Mouse (Mus musculus) intestine, embryonic 16.5 days (tissue): ENCODE measurements around the gene Slco1a6. TPM values are rescaled to one million over a fixed set of nuclear protein-coding genes. Genes with fewer than 3 reads are reported as not detected.
"Not testable (repeated sequence)": the region's sequence is repeated elsewhere in the genome, so short reads cannot be mapped to it uniquely, and the experiment has no call there.

Experiments used
- ATAC-seq: fragments of 200-750 bp; cut with Nextera tagmentation; 2 replicates; pipeline ENCODE4 v1.8.0; 2017; ENCODE audit warnings: moderate TSS enrichment, moderate library complexity
- H3K27ac ChIP-seq: fragments of 300-500 bp; sonication (generic); 2 replicates; pipeline ENCODE4 v1.5.1; 2014; ENCODE audit warnings: mild to moderate bottlenecking, low read length
- H3K27me3 ChIP-seq: fragments of 300-500 bp; sonication (generic); replicated peaks from 2 replicates; pipeline ENCODE4 v1.6.1; 2014; ENCODE audit warnings: low read length, control low read depth, mixed read lengths; ENCODE audit not compliant: control insufficient read depth, insufficient read depth
- H3K36me3 ChIP-seq: fragments of 300-500 bp; sonication (generic); 2 replicates; pipeline ENCODE4 v1.6.1; 2014; ENCODE audit warnings: low read length, control low read depth; ENCODE audit not compliant: control insufficient read depth, insufficient read depth
- H3K4me1 ChIP-seq: fragments of 300-500 bp; sonication (generic); 2 replicates; pipeline ENCODE4 v1.6.1; 2014; ENCODE audit warnings: low read length, control low read depth, mixed read lengths; ENCODE audit not compliant: control insufficient read depth, insufficient read depth
- H3K4me2 ChIP-seq: fragments of 300-500 bp; sonication (generic); 2 replicates; pipeline ENCODE4 v1.6.1; 2014; ENCODE audit warnings: low read depth, low read length, control low read depth
- H3K4me3 ChIP-seq: fragments of 300-500 bp; sonication (generic); 2 replicates; pipeline ENCODE4 v1.5.1; 2014; ENCODE audit warnings: mild to moderate bottlenecking, low read length
- H3K9ac ChIP-seq: fragments of 300-500 bp; sonication (generic); 2 replicates; pipeline ENCODE4 v1.6.1; 2014; ENCODE audit warnings: low read depth, low read length
- H3K9me3 ChIP-seq: fragments of 300-500 bp; sonication (generic); 2 replicates; pipeline ENCODE4 v1.6.1; 2016; ENCODE audit warnings: low read length, control low read depth; ENCODE audit not compliant: control insufficient read depth
- WGBS: fragments of 180-500 bp; shearing (Covaris S2); extraction: QIAGEN DNeasy Blood & Tissue Kit; methylation state at CpG from one replicate; pipeline ENCODE4 v1.1.7; 2014; 5-methylcytosine and 5-hydroxymethylcytosine counted together
- polyA plus RNA-seq: library from polyadenylated mRNA; unstranded; fragments of >200 nt; fragmentation: Nextera tagmentation; extraction: Ambion mirVana; gene quantifications from 2 replicates; pipeline ENCODE4 v1.2.1, GENCODE M21; 2015

Gene Slco1a6
- polyA plus RNA-seq, 1 experiment from 2014 or later = not detected

DNA sequence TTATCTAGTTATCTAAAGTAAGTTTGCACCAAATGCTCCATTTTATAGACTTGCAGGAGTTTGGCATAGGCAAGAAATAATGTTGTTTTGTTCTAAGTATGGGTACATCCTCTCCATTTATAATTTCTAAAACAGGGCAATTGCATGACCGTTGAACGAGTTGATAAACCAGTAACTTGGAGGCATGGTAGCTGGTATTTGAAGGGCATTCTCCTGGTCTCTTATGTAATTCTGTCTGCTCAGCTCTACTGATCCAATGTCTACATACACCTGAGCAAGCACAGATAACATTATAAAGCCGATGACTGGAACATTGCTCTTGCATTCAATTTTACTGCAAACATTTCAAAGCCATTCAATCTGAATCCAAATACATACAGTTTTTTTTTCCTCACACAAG is 20.9 kb downstream of the Slco1a6 start:
- Histone ChIP-seq H3K36me3 (no peaks in the 10 kb centered on the region), H3K4me2 (no peak overlapping the region), H3K27ac (no peak overlapping the region), H3K4me3 (no peak overlapping the region), H3K4me1 (no peaks in the 10 kb centered on the region), H3K9ac (no peak overlapping the region), H3K27me3 (no peaks in the 10 kb centered on the region), H3K9me3 (no peaks in the 10 kb centered on the region)
- 94% methylated on average over 3 of the region's 3 CpGs for WGBS
- no peak for ATAC-seq

DNA sequence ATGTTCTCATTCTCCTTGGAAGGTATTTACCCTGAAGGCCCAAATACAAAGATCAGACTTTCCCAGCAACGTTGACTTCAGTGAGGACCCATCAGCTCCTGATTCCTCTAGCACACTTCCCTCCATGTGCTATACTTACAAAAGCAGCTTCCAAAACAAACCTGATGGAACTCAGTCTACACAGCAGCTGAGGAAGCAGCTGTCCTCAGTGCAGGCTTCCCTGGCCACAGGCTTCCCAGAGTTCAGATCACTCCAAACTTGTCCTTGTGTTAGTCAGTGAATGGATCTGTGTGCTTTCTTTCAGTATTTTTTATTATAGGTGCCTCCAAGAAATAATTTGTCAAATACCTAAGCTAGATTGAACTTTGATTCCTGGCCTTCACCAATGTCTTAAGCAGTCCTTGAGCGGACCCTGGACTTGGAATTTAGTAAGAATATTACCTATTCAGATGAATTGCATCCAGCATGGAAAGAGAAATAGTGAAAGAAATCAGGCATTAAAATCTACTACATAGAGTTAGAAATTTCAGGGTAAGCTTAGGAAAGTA is 22.4 kb downstream of the Slco1a6 start:
- H3K4me3 ChIP-seq = no peak overlapping the region
- no peaks in the 10 kb centered on the region for H3K36me3 ChIP-seq
- no peak for ATAC-seq
- H3K4me2 ChIP-seq = no peak overlapping the region
- H3K4me1 ChIP-seq = no peaks in the 10 kb centered on the region
- H3K27ac ChIP-seq = no peak overlapping the region
- H3K9ac ChIP-seq = no peak overlapping the region
- no peaks in the 10 kb centered on the region for H3K27me3 ChIP-seq
- H3K9me3 ChIP-seq = no peaks in the 10 kb centered on the region
- 78% methylated on average over 2 of the region's 2 CpGs for WGBS

DNA sequence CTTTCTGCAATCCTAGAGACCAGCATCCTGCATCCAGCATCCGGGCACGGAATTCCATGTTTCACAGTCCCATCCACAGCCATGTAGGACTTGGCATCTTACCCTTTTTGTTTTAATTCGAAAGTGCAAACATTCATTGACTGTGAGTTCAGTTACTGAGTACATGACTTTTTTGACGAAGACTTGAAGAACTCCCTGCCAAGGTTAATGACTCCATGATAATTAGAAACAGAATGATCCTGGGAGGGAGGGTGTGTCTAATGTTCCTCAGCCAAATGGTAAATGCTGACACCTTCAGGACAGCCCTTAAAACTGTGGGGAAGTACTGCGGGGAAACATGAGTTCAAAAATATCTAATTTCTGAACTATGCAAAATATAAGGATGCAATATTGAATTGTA is 44.9 kb downstream of the Slco1a6 start:
- Histone ChIP-seq H3K36me3 (no peaks in the 10 kb centered on the region), H3K9me3 (no peaks in the 10 kb centered on the region), H3K27me3 (no peaks in the 10 kb centered on the region), H3K27ac (no peak overlapping the region), H3K4me2 (no peak overlapping the region), H3K4me1 (no peaks in the 10 kb centered on the region), H3K4me3 (no peak overlapping the region), H3K9ac (no peak overlapping the region)
- no peak for ATAC-seq
- WGBS = 88% methylated on average over 5 of the region's 5 CpGs

DNA sequence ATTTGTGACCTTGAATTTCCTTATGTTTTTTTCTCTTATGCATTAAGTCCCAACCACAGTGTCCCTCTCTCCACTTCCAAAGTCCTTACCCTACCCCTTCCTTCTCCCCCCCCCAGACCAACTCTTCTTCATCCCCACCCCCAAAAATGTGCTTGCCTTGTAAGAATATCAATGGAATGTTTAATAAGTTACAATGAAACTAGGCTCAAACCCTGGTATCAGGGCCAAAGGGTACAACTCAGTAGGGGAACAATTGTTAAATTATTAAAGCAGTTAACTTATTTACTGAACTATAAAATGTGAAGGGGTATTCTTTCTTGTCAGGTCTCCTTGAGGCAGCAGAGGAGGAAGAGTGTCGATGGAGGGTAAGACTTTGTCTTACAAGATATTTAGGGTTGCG is 47.1 kb downstream of the Slco1a6 start:
- no peaks in the 10 kb centered on the region for H3K36me3 ChIP-seq
- H3K4me3 ChIP-seq = no peak overlapping the region
- no peak overlapping the region for H3K4me2 ChIP-seq
- WGBS = 91% methylated on average over 2 of the region's 2 CpGs
- no peak for ATAC-seq
- H3K9ac ChIP-seq = no peak overlapping the region
- H3K27me3 ChIP-seq = no peaks in the 10 kb centered on the region
- H3K27ac ChIP-seq = no peak overlapping the region
- H3K4me1 ChIP-seq = no peaks in the 10 kb centered on the region
- H3K9me3 ChIP-seq = no peaks in the 10 kb centered on the region

DNA sequence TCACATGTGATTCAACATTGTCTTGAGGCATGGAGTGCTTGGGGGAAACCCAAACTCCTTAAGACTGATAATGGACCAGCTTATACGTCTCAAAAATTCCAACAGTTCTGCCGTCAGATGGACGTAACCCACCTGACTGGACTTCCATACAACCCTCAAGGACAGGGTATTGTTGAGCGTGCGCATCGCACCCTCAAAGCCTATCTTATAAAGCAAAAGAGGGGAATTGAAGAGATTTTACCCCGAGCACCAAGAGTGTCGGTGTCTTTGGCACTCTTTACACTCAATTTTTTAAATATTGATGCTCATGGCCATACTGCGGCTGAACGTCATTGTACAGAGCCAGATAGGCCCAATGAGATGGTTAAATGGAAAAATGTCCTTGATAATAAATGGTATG is 54.2 kb downstream of the Slco1a6 start:
- not testable (repeated sequence) for H3K27ac ChIP-seq, H3K4me1 ChIP-seq, H3K9ac ChIP-seq, H3K4me2 ChIP-seq, ATAC-seq, H3K36me3 ChIP-seq, H3K9me3 ChIP-seq, H3K27me3 ChIP-seq, H3K4me3 ChIP-seq
- WGBS = 95% methylated on average over 2 of the region's 10 CpGs

DNA sequence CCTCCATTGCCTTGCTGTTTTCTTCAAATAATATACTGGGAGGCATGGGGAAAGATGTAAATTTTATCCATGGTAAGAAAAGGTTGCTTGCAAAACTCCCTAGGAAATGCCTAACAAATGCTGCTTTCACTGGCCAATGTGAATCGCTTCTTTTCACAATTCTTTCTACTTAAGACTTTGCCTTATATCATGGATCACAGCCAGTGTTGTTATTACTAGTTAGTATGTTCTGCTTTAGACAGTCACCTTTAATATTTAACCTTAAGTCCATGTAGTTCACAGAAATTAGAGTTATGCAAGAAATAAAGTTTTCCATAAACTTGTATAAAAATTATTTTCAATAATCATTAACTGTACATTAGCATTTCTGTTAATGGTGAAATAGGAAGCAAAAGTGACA is 60.0 kb downstream of the Slco1a6 start:
- Histone ChIP-seq H3K4me3 (no peak overlapping the region), H3K27ac (no peak overlapping the region), H3K9me3 (no peaks in the 10 kb centered on the region), H3K36me3 (no peaks in the 10 kb centered on the region), H3K27me3 (no peaks in the 10 kb centered on the region), H3K4me2 (no peak overlapping the region), H3K4me1 (no peaks in the 10 kb centered on the region), H3K9ac (no peak overlapping the region)
- WGBS = 91% methylated on average over 1 of the region's 1 CpGs
- no peak for ATAC-seq

DNA sequence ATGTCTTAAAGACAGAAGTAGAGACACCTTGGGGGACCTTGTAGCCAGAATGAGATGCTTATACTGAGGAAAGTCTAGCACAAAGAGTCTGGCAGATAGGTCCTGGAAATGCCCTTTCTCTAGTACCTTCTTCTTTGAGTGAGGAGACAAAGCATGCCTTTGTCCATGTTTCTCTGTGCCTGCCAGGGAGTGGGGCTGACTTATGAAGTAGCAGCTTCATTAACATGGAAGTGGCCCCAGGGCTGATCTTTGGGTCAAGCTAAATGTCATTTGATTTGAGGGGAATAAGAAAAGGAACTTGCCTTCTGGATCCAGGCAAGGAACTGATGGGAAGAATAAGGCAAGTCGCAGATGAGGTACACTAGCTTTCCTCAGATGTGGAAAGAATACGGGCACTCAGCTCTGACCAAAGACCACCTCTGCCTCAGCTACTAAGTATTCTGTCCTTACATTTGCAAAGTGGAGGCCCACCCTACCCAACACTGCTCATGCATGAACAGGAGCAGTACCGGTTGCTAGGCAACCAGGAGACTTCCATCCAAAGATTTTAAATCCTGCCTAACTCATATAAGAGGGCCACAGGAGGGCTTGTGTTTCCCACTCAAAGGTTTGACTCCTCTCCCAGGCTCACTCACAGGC is 96.5 kb downstream of the Slco1a6 start:
- ATAC-seq = no peak
- 81% methylated on average over 3 of the region's 3 CpGs for WGBS
- H3K9ac ChIP-seq = no peak overlapping the region

DNA sequence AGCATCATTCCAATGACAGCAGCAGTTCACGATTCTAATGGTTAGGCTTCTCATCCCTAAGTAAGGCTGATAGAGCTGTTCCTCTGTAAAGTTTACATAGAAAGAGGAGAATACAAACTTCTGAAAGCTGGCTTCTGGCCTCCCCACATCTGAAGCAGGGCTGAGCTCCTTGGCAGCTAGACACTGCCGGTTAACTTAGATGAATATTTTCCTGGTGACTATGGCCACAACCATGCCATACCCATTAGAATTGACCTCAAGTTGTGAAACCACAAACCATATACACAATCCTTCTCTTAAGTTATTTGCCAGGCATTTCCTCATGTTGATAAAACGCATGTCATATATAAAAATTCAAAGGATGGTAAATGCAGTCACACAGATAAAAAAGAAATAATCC is 117.2 kb downstream of the Slco1a6 start:
- Histone ChIP-seq H3K27me3 (no peaks in the 10 kb centered on the region), H3K27ac (no peak overlapping the region), H3K9ac (no peak overlapping the region), H3K36me3 (no peaks in the 10 kb centered on the region), H3K4me3 (no peak overlapping the region), H3K4me2 (no peak overlapping the region), H3K9me3 (no peaks in the 10 kb centered on the region), H3K4me1 (no peaks in the 10 kb centered on the region)
- no peak for ATAC-seq
- WGBS = 77% methylated on average over 3 of the region's 3 CpGs

More for the DNA sequence above, 96.5 kb downstream of the Slco1a6 start:
- H3K4me3 ChIP-seq = no peak overlapping the region
- H3K4me2 ChIP-seq = no peak overlapping the region
- no peaks in the 10 kb centered on the region for H3K36me3 ChIP-seq
- H3K27me3 ChIP-seq = no peaks in the 10 kb centered on the region
- H3K27ac ChIP-seq = no peak overlapping the region
- no peaks in the 10 kb centered on the region for H3K4me1 ChIP-seq
- H3K9me3 ChIP-seq = no peaks in the 10 kb centered on the region

DNA sequence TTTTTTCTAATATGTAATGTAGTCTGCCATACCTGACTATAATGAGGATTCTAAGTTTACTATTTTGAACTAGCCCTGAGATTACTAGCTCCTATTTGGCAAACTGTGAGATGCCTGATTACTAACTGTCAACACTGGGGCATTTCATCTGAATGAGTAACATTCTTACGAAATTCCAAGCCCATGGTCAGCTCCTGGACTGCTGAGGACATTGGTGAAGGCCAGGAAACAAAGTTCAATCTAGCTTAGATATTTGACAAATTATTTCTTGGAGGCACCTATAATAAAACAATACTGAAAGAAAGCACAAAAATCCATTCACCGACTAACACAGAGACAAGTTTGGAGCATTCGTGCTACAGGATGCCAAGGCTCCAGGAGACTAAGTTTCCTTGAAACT is 150.0 kb downstream of the Slco1a6 start:
- ATAC-seq, H3K27ac ChIP-seq, H3K9ac ChIP-seq, H3K4me1 ChIP-seq, H3K27me3 ChIP-seq, H3K4me3 ChIP-seq, H3K4me2 ChIP-seq, H3K36me3 ChIP-seq, H3K9me3 ChIP-seq: not testable (repeated sequence)
- 89% methylated on average over 3 of the region's 3 CpGs for WGBS

DNA sequence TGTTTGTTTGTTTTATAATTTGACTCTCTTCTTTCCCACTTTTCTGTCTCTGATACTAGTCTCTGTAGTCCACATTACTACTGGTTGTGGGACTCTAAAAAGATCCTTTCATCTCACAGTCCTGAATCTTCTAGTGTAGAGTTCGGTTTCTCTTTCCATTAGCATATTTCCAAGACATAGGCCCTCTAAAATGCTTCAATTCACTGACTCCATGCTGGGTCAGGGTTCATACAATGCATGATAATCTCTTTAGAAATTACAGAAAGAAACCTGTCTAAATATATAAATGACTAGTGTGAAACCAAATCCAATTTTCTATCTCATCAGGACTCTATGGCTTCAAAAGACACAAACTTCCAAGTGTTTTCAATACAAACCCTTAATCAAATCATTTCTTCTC is 160.6 kb downstream of the Slco1a6 start:
- no peaks in the 10 kb centered on the region for H3K4me1 ChIP-seq
- no peak overlapping the region for H3K4me2 ChIP-seq
- no peaks in the 10 kb centered on the region for H3K36me3 ChIP-seq
- H3K9me3 ChIP-seq = no peaks in the 10 kb centered on the region
- H3K27ac ChIP-seq = no peak overlapping the region
- no peak for ATAC-seq
- H3K9ac ChIP-seq = no peak overlapping the region
- H3K27me3 ChIP-seq = no peaks in the 10 kb centered on the region
- 86% methylated on average over 1 of the region's 1 CpGs for WGBS
- H3K4me3 ChIP-seq = no peak overlapping the region
